Mouse (Mus musculus): ENCODE measurements around the gene Ubtf. TPM values are rescaled to one million over a fixed set of nuclear protein-coding genes. Genes with fewer than 3 reads are reported as not detected.
A peak's percentile ranks its signal among the peaks of the same experiment; 100 is the strongest.
"Not testable (repeated sequence)": the region's sequence is repeated elsewhere in the genome, so short reads cannot be mapped to it uniquely, and the experiment has no call there.

Ubtf gene
- total RNA-seq, 1 experiment from 2014 or later = 161 TPM

DNA sequence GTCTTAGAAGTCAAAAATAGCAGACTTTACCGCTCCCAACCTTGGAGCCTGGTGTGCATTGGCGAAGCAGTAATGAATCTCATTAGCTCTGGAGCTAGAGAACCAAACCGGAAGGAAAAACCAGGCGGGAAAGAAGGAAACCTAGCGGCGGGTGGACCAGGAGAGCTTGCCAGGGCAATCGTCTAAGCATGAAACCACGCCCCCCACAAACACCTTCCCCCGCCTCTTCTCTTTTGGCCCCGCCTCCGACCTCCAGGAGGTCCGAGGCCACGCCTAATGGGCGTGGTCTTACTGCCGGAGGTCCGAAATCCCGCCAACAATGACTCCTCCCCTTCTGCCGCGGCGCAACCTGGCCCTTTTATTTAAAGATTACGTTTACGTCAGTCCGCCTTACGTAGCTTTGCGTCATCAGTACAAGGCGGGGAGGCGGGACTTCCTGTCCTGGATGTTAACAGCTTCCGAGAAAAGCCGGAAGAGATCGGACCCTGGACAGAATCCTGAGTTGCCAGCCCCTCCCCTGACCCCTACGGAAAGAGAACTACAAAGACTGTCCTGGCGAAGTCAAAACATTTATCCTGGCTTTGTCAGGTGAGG is 34.9 kb downstream of the Ubtf start, which contains the start of gene Tmub2:
Gene Tmub2, plus strand, starts transcription at position 431 of the 594 bp plus-strand sequence.
- peak; percentile 96 for ATAC-seq (replicated peaks; ENCODE audit: insufficient number of reproducible peaks, low FRiP score, low TSS enrichment, poor library complexity, severe bottlenecking)

DNA sequence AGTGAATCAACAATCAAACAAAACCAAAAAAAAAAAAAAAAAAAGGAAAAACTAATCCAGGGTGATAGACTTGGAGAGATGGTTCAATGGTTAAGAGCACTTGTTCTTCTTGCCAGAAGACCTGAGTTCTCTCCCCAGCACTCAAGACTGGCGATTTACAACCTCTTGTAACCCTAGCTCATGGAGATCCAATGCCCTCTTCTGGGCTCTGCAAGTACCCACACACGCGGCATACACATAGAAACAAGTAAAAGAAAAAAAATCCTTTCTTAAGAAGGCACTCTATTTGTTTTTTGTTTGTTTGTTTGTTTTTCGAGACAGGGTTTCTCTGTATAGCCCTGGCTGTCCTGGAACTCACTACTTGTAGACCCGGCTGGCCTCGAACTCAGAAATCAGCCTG is 35.6 kb downstream of the Ubtf start:
- no peak for ATAC-seq (replicated peaks; ENCODE audit: insufficient number of reproducible peaks, low FRiP score, low TSS enrichment, poor library complexity, severe bottlenecking)

DNA sequence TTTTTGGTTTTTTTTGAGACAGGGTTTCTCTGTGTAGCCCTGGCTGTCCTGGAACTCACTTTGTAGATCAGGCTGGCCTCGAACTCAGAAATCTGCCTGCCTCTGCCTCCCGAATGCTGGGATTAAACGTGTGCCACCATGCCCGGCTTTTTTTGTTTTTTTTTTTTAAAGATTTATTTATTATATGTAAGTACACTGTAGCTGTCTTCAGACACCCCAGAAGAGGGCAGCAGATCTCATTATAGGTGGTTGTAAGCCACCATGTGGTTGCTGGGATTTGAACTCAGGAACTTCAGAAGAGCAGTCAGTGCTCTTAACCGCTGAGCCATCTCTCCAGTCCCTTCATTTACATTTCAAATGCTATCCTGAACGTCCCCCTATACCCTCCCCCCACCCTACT is 39.3 kb downstream of the Ubtf start:
- not testable (repeated sequence) for ATAC-seq (replicated peaks; ENCODE audit: insufficient number of reproducible peaks, low FRiP score, low TSS enrichment, poor library complexity, severe bottlenecking)

DNA sequence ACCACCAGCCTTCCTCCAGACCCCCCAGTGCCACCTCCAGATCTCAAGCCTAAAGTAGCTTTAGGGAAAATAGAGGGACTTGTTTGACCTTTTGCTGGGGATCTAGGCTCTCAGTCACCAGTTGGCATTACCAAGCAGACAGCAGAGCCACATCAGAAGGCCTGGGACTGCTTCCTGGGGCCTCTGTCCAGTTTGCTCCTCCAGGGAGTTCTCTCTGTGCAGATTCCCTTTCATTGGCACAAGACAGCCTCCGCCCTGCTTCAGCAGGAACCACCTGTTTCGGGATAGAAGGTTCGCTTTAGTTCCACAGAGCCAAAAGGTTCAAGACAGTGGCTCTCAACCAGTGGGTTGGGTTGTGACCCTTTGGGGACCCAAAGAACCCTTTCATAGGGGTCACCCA is 39.9 kb downstream of the Ubtf start:
- no peak for ATAC-seq (replicated peaks; ENCODE audit: insufficient number of reproducible peaks, low FRiP score, low TSS enrichment, poor library complexity, severe bottlenecking)

DNA sequence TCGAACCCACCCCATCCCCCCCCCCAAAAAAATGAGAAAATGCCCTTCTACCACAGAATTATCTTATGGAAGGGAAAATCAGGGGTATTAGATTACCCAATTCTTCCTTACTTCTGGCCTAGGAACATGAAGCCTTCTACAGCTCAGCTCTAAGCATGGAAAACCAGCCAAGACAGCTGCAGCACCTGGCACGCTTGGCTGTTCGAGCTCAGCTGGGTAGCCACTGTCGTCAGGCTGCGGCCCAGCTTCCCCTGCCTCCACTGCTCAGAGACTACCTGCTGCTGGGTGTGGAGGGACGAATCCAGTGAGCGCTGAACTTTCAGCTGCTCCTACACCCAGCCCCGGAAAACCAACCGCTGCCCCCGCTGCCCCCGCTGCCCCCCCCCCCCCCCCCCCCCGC is 41.8 kb downstream of the Ubtf start:
- ATAC-seq (replicated peaks; ENCODE audit: insufficient number of reproducible peaks, low FRiP score, low TSS enrichment, poor library complexity, severe bottlenecking) = no peak

DNA sequence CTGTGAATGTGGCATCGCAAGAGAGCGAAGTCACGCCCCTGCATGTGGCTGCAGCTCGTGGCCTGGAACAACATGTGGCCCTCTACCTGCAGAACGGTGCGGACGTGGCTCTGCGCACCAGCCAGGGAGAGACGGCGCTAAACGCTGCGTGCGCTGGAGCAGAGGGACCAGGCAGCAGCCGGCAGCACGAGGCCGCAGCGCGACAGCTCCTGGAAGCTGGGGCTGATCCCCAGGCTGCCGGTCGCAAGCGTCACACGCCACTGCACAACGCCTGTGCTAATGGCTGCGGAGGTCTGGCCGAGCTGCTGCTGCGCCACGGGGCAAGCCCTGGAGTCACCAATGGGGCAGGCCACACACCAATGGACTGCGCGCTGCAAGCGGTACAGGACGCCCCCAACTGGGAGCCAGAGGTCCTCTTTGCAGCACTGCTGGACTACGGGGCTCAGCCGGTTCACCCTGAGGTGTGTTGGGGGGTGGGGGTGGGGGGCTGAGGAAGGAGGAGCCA is 43.1 kb downstream of the Ubtf start:
- no peak for ATAC-seq (replicated peaks; ENCODE audit: insufficient number of reproducible peaks, low FRiP score, low TSS enrichment, poor library complexity, severe bottlenecking)

DNA sequence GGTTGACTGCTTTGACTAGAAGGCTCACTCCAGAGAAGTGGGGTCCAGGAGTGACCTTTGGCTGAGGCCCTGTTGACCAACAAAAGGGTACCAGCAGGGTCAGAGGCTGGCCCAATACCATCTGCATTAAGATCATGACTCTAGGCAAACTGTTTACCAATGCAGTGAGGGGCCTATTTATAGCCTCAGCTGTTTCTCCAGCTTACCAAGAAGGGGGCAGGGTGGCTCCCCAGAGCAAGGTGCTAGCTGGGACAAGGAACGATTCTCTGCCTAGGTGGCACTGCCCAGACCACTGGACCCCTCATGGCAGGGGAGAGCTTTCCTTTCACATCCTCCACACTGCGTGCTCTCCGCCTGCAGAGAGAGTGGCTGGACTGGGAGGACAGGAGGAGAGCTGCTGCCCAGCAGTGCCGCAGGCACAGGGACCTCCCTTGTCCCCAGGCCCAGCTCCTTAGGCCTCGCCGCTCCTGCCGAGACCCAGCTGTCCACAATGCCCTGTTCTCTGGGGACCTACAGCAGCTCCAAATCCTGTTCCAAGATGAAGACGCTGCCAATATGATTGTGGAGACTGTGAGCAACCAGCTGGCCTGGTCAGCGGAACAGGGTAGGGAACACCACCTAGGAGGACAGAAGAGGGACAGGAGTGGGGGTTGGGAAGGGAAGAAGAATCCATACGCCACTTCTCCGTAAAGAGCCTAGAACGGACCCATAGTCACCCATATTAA is 50.9 kb downstream of the Ubtf start, which contains the start of gene Asb16:
Gene Asb16, plus strand, starts transcription at position 224 of the 725 bp plus-strand sequence.
- no peak for ATAC-seq (replicated peaks; ENCODE audit: insufficient number of reproducible peaks, low FRiP score, low TSS enrichment, poor library complexity, severe bottlenecking)

DNA sequence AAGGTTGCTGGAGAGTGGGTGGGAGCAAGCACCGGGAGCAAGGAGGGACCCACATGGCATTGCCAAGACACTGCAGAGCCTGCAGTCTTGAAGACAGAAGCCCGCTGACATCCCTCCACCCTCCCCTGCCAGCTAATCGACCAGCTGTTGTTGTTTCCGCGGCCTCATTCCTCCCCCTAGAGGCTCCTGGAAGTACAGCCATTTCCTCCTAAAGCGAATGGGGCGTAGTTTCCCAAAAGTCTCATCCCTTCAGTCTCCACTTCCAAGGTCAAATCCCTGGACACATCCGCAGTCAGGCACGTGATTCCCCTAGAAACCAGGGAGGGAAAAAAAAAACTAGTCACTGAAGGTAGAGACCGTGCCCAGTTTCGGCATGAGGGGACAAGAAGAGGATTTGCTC is 52.1 kb downstream of the Ubtf start:
- peak; percentile 51; the same call in 1 of the 2 replicates for ATAC-seq (replicated peaks; ENCODE audit: insufficient number of reproducible peaks, low FRiP score, low TSS enrichment, poor library complexity, severe bottlenecking)

DNA sequence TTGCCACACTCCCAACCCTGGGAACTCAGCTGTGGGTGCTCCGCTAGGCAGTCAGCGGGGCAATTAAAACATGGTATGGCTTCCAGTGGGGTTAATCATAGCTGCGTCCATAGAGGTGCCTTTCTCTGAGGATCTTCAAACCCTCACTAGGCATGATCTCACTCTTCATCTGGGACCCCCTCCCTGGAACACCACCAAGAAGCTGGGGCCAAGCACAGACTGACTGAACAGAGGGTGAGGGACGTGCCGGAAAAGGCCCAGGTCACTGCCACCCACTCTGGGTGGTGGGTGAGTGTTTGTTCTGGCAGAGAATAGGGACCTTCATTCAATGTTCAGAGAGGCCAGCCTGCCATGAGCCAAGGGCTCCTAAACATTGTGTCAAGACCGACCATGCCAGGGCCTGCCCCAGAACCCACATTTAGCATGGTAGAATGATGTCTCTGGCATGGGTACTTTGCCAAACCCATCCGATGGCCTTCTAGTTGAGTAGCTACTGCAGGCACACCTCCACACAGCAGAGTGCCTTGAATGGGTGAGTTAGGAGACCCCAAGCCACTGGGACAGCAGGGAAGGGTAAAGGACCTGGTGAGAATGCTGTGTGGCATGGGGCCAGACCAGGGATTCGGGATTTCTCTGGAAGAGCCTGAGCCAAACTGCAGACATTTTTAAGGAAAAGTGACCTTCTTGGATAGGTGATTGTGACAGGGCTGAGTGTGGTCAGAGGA is 52.7 kb downstream of the Ubtf start:
- no peak for ATAC-seq (replicated peaks; ENCODE audit: insufficient number of reproducible peaks, low FRiP score, low TSS enrichment, poor library complexity, severe bottlenecking)

DNA sequence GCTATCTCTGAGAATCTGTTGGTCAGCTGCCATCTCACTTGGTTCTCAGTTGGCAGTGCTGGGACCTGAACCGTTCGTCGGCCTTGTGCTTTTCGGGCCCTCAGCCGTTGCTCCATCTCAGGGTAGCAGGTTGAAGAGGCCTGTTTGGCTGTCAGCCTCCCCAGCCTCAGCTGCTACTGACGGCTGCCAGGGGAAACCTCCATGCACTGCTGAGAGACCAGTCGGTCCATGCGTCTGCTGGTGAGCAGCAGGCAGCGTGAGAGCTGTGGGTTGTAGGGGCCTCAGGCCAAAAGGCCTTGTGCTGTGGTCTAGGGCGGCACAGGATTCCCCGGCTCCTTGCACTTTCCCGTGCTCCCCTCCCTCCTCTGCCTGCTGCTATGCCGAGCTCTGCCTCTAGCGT is 53.7 kb downstream of the Ubtf start:
- no peak for ATAC-seq (replicated peaks; ENCODE audit: insufficient number of reproducible peaks, low FRiP score, low TSS enrichment, poor library complexity, severe bottlenecking)

DNA sequence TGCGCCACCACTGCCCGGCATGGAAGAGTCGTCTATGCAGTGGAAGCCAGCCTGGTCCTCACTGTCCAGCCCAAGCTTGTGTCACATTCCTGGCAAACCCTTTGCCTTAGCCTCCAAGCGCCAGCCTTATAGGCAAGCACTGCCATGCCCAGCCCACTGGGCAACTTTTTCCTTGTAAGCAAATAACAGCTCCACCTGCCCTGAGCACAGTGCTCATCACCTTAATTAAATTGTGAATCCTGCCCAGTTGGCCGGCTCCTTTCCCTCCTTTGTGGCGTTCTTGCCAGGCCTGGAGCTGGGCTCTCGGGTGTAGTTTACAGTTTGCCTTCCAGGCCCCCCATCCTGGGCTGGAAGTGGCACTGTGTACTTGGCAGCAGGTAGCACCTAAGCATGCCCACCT is 56.3 kb downstream of the Ubtf start:
- no peak for ATAC-seq (replicated peaks; ENCODE audit: insufficient number of reproducible peaks, low FRiP score, low TSS enrichment, poor library complexity, severe bottlenecking)

DNA sequence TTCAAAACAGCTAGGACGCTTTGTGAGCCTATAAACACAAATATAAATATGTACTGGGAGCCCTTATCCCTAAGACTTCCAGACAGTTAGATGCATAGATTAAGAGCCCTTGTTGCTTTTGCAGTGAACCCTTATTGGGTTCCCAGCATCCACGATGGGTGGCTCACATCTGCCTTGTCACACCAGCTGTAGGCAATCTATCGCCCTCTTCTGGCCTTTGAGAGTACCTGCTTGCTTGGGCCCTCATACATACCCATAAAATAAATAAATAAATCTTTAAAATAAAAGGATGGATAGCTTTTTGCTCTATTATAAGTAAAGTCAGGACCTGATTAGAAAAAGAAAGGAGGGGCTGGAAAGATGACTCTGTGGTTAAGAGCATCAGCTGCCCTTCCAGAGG is 61.0 kb downstream of the Ubtf start:
- ATAC-seq (replicated peaks; ENCODE audit: insufficient number of reproducible peaks, low FRiP score, low TSS enrichment, poor library complexity, severe bottlenecking) = no peak

DNA sequence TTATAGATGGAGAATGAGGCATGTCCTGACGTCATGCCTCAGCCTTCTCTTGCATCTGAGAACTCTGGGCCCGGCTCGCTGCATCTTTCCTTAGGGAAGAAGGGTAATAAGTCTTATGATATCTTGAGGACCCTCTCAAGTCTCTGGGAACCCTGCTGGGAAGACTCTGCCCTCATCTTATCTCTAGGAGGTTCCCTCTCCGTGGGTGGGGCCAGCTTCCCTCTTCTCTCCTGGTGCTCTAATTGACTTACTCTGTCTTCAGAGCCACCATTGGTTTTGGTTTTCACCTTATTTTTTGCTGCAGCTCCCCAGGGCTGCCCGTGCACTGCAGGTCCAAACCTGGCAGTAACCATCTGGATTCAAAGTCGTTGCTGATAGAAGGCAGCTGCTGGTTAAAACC is 61.4 kb downstream of the Ubtf start:
- ATAC-seq (replicated peaks; ENCODE audit: insufficient number of reproducible peaks, low FRiP score, low TSS enrichment, poor library complexity, severe bottlenecking) = no peak

DNA sequence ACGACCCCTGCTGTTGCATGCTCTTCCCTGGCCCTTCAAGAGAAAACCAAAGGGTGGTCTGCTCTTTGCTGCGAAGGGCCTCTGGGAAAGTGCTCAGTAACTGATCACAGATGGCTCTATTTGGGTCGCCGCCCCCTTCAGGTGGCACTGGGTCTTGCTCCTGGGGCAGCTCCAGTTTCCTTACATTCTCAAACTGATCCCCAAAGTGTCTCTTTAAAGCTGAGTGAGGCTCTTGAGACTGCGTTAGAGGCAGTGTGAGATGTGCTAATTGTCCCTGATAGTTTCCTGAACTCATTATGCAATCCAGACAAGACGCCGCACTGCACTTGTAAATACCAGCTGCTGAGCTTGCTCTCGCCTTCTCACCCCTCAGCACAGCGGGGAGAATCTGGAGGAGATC is 62.0 kb downstream of the Ubtf start:
- no peak for ATAC-seq (replicated peaks; ENCODE audit: insufficient number of reproducible peaks, low FRiP score, low TSS enrichment, poor library complexity, severe bottlenecking)

Other genes with a start within 250 kb of the Ubtf start
- not detected in 3 replicates for gene Mpp2, start 231.2 kb downstream of the Ubtf start, total RNA-seq (2017)
- not detected in 3 replicates for gene Ppy, start 218.4 kb downstream of the Ubtf start, total RNA-seq (2017)
- not detected in 3 replicates for gene Pyy, start 211.9 kb downstream of the Ubtf start, total RNA-seq (2017)
- not detected in 3 replicates for gene Nags, start 174.2 kb downstream of the Ubtf start, total RNA-seq (2017)
- gene Tmem101, start 163.3 kb downstream of the Ubtf start, total RNA-seq (2017) = 3.1 to 9.5 TPM (median 5.5 TPM) in 3 replicates
- gene Lsm12, start 134.4 kb downstream of the Ubtf start, total RNA-seq (2017) = 26.7 to 93.0 TPM (median 26.9 TPM) in 3 replicates
- 6.1 to 10.7 TPM (median 9.1 TPM) in 3 replicates for gene G6pc3, start 130.1 kb downstream of the Ubtf start, total RNA-seq (2017)
- 46.5 to 54.0 TPM (median 51.7 TPM) in 3 replicates for gene Hdac5, start 89.6 kb downstream of the Ubtf start, total RNA-seq (2017)
- not detected in 3 replicates for gene BC030867, start 70.9 kb downstream of the Ubtf start, total RNA-seq (2017)
- gene Asb16, start 51.0 kb downstream of the Ubtf start, total RNA-seq (2017) = not detected in 3 replicates
- 25.7 to 34.3 TPM (median 26.5 TPM) in 3 replicates for gene Tmub2, start 34.8 kb downstream of the Ubtf start, total RNA-seq (2017)
- gene Atxn7l3, start 23.1 kb downstream of the Ubtf start, total RNA-seq (2017) = 29.9 to 43.6 TPM (median 29.9 TPM) in 3 replicates
- gene Slc4a1, start 46.5 kb upstream of the Ubtf start, total RNA-seq (2017) = 2.2 to 10.4 TPM (median 8.0 TPM) in 3 replicates
- gene Rundc3a, start 73.7 kb upstream of the Ubtf start, total RNA-seq (2017) = 4.8 TPM in 1 of 3 replicates, not detected in the others
- 20.2 to 30.1 TPM (median 25.0 TPM) in 3 replicates for gene Slc25a39, start 88.2 kb upstream of the Ubtf start, total RNA-seq (2017)
- 62.3 to 97.9 TPM (median 97.8 TPM) in 3 replicates for gene Grn, start 110.6 kb upstream of the Ubtf start, total RNA-seq (2017)
- gene Fam171a2, start 127.9 kb upstream of the Ubtf start, total RNA-seq (2017) = not detected in 3 replicates
- gene Itga2b, start 150.4 kb upstream of the Ubtf start, total RNA-seq (2017) = 50.3 to 142 TPM (median 82.3 TPM) in 3 replicates
- gene Gpatch8, start 236.7 kb upstream of the Ubtf start, total RNA-seq (2017) = 25.6 to 52.6 TPM (median 34.8 TPM) in 3 replicates

Measured in monocyte, adult 5-6 weeks (primary cell).